Mouse (Mus musculus) liver, embryonic 14.5 days (tissue): ENCODE measurements around the gene Ccdc36. TPM values are rescaled to one million over a fixed set of nuclear protein-coding genes. Genes with fewer than 3 reads are reported as not detected.
A peak's percentile ranks its signal among the peaks of the same experiment; 100 is the strongest.

ENCODE experiments used
- ATAC-seq: fragments of 200-750 bp; cut with Nextera tagmentation; 2 replicates; pipeline ENCODE4 v1.8.0; 2017; ENCODE audit warnings: moderate number of reproducible peaks, mild to moderate bottlenecking, moderate library complexity; ENCODE audit not compliant: insufficient read depth
- DNase-seq, 3 experiments: peaks; one replicate each; pipeline ENCODE4 v3.0.0-alpha.2; 2012 to 2013; ENCODE audit warnings: low read depth in 3 of 3, low spot score in 3 of 3
- H3K27ac ChIP-seq: fragments of 300-500 bp; sonication (generic); 2 replicates; pipeline ENCODE4 v1.5.1; 2014; ENCODE audit warnings: moderate library complexity, mild to moderate bottlenecking, control low read depth, inconsistent platforms
- H3K27me3 ChIP-seq: fragments of 300-500 bp; sonication (generic); 2 replicates; pipeline ENCODE4 v1.6.1; 2014; ENCODE audit warnings: mild to moderate bottlenecking, low read length, moderate library complexity; ENCODE audit not compliant: control insufficient read depth, insufficient read depth
- H3K36me3 ChIP-seq: fragments of 300-500 bp; sonication (generic); replicated peaks from 2 replicates; pipeline ENCODE4 v1.6.1; 2014; ENCODE audit warnings: low read depth; ENCODE audit not compliant: control insufficient read depth, insufficient read depth
- H3K4me1 ChIP-seq, 2 experiments: fragments of 200-500 bp in 1 of 2; fragments of 300-500 bp in 1 of 2; sonication (generic) in 1 of 2; replicated peaks; 2 replicates each; pipeline ENCODE4 v1.6.1; 2012 to 2014; ENCODE audit warnings: antibody characterized with exemption in 1 of 2, inconsistent platforms in 1 of 2, low read length in 1 of 2; ENCODE audit not compliant: control insufficient read depth in 2 of 2, insufficient read depth in 2 of 2
- H3K4me2 ChIP-seq: fragments of 300-500 bp; sonication (generic); 2 replicates; pipeline ENCODE4 v1.6.1; 2014; ENCODE audit warnings: low read depth, mild to moderate bottlenecking, control low read depth, moderate library complexity
- H3K4me3 ChIP-seq, 2 experiments: fragments of 200-500 bp in 1 of 2; fragments of 300-500 bp in 1 of 2; sonication (generic) in 1 of 2; 2 replicates each; pipeline ENCODE4 v1.5.1; 2012 to 2014; ENCODE audit warnings: low read depth in 2 of 2, low read length in 2 of 2, mild to moderate bottlenecking in 2 of 2, control low read depth in 1 of 2, inconsistent platforms in 1 of 2, moderate library complexity in 1 of 2; ENCODE audit not compliant: insufficient read depth in 1 of 2
- H3K9ac ChIP-seq: fragments of 300-500 bp; sonication (generic); replicated peaks from 2 replicates; pipeline ENCODE4 v1.6.1; 2014; ENCODE audit warnings: mild to moderate bottlenecking, control low read depth, moderate library complexity
- H3K9me3 ChIP-seq: fragments of 300-500 bp; sonication (generic); 2 replicates; pipeline ENCODE4 v1.6.1; 2016; ENCODE audit warnings: low read length, mixed read lengths; ENCODE audit not compliant: control insufficient read depth
- CTCF ChIP-seq: IDR thresholded peaks from 2 replicates; pipeline ENCODE4 v1.5.1; 2016; ENCODE audit warnings: antibody characterized with exemption, low read depth, control low read depth
- EP300 ChIP-seq: IDR thresholded peaks from 2 replicates; pipeline ENCODE4 v1.6.1; 2016; ENCODE audit warnings: antibody characterized with exemption, low read depth
- WGBS: fragments of 180-500 bp; shearing (Covaris S2); extraction: QIAGEN DNeasy Blood & Tissue Kit; methylation state at CpG from one replicate; pipeline ENCODE4 v1.1.7; 2014; ENCODE audit not compliant: insufficient replicate concordance; 5-methylcytosine and 5-hydroxymethylcytosine counted together
- polyA plus RNA-seq, 2 experiments: library from polyadenylated mRNA; depleted of rRNA in 1 of 2; stranded (reverse) in 1 of 2; unstranded in 1 of 2; fragments of >200 nt; fragmentation: Nextera tagmentation in 1 of 2; extraction: Ambion mirVana in 1 of 2; gene quantifications; 2 replicates each; pipeline versions ENCODE4 v1.2.1 to v1.2.3; 2012 to 2014

Gene Ccdc36
- polyA plus RNA-seq, 2 experiments: 0.20 to 0.27 TPM

- DNase-seq (no peak), ATAC-seq (0 out of 2 replicates have a peak, but pooled peaks have one; percentile 1)
- no peak for TF ChIP-seq CTCF
- no peak for TF ChIP-seq EP300
- Histone ChIP-seq H3K4me3 (peak overlapping the region; percentile 36 to 71), H3K36me3 (no peaks in the 10 kb centered on the region), H3K27ac (peak overlapping the region; percentile 8; the same call in 1 of the 2 replicates), H3K4me1 (peaks cover 27 to 30% of the 10 kb centered on the region in 2 experiments), H3K9ac (peak overlapping the region; percentile 21; the same call in 1 of the 2 replicates), H3K27me3 (no peaks in the 10 kb centered on the region), H3K4me2 (peak overlapping the region; percentile 98), H3K9me3 (no peaks in the 10 kb centered on the region)
- 54% methylated on average over 21 of the region's 21 CpGs for WGBS
Observed at GRCm38 (mm10) chr9:108450292-108451169, 22.2 kb upstream of the Ccdc36 start.

GRCm38 (mm10) chr9:108449860-108450259 lies 21.6 kb upstream of the Ccdc36 start:
- Histone ChIP-seq H3K4me1 (peaks cover 27 to 30% of the 10 kb centered on the region in 2 experiments), H3K9ac (no peak overlapping the region), H3K36me3 (no peaks in the 10 kb centered on the region), H3K27ac (no peak overlapping the region), H3K9me3 (no peaks in the 10 kb centered on the region), H3K4me3 (no peak overlapping the region), H3K4me2 (peak overlapping the region; percentile 98), H3K27me3 (no peaks in the 10 kb centered on the region)
- no peak for DNase-seq
- no peak for TF ChIP-seq CTCF
- TF ChIP-seq EP300: no peak
- 83% methylated on average over 4 of the region's 4 CpGs for WGBS
- ATAC-seq: no peak

- TF ChIP-seq EP300 (no peak), CTCF (no peak)
- H3K36me3 ChIP-seq: no peaks in the 10 kb centered on the region
- H3K9me3 ChIP-seq: no peaks in the 10 kb centered on the region
- H3K4me3 ChIP-seq: no peak overlapping the region
- H3K27me3 ChIP-seq: no peaks in the 10 kb centered on the region
- no peak overlapping the region for H3K9ac ChIP-seq
- ATAC-seq: no peak
- no peak for DNase-seq
- H3K4me1 ChIP-seq: peaks cover 4 to 7% of the 10 kb centered on the region in 2 experiments
- no peak overlapping the region for H3K4me2 ChIP-seq
- no peak overlapping the region for H3K27ac ChIP-seq
- 30% methylated on average over 9 of the region's 9 CpGs for WGBS
Observed at GRCm38 (mm10) chr9:108445125-108445524, 16.8 kb upstream of the Ccdc36 start.

GRCm38 (mm10) chr9:108441236-108441919 lies 13.1 kb upstream of the Ccdc36 start:
- DNase-seq (no peak), ATAC-seq (no peak)
- 0 out of 4 replicates have a peak, but pooled peaks cover 0 to 4% of the 10 kb centered on the region in 2 experiments for H3K4me1 ChIP-seq
- H3K36me3 ChIP-seq: no peaks in the 10 kb centered on the region
- TF ChIP-seq EP300 (no peak), CTCF (no peak)
- no peak overlapping the region for H3K9ac ChIP-seq
- no peak overlapping the region for H3K4me3 ChIP-seq
- H3K9me3 ChIP-seq: no peaks in the 10 kb centered on the region
- no peaks in the 10 kb centered on the region for H3K27me3 ChIP-seq
- no peak overlapping the region for H3K4me2 ChIP-seq
- no peak overlapping the region for H3K27ac ChIP-seq
- WGBS: 76% methylated on average over 11 of the region's 11 CpGs

GRCm38 (mm10) chr9:108440485-108440884 lies 12.2 kb upstream of the Ccdc36 start:
- Histone ChIP-seq H3K27ac (no peak overlapping the region), H3K4me3 (no peak overlapping the region)
- DNase-seq: no peak

More at GRCm38 (mm10) chr9:108440485-108440884, 12.2 kb upstream of the Ccdc36 start:
- 54% methylated on average over 5 of the region's 5 CpGs for WGBS
- Histone ChIP-seq H3K4me2 (no peak overlapping the region), H3K36me3 (no peaks in the 10 kb centered on the region), H3K27me3 (no peaks in the 10 kb centered on the region), H3K9me3 (no peaks in the 10 kb centered on the region), H3K9ac (no peak overlapping the region), H3K4me1 (0 out of 4 replicates have a peak, but pooled peaks cover 0 to 4% of the 10 kb centered on the region in 2 experiments)
- ATAC-seq: no peak
- TF ChIP-seq EP300: no peak
- no peak for TF ChIP-seq CTCF
